Mouse (Mus musculus) E14TG2a.4 (cell line): ENCODE results near the gene Ttc22.

Experiments
- CTCF ChIP-seq: conservative IDR thresholded peaks from 2 replicates; pipeline ENCODE4 v1.5.1; 2014; ENCODE audit warnings: low read length
- POU5F1 ChIP-seq: IDR thresholded peaks from 2 replicates; pipeline ENCODE4 v1.6.1; 2014; ENCODE audit warnings: low read length, borderline replicate concordance

GRCm38 (mm10) chr4:106632313-106632712 is 10.1 kb downstream of the Ttc22 start:
- no peak for TF ChIP-seq CTCF
- no peak for TF ChIP-seq POU5F1
